Mouse (Mus musculus): ENCODE results near the gene Sez6. TPM values are rescaled to one million over a fixed set of nuclear protein-coding genes. Genes with fewer than 3 reads are reported as not detected.

The Sez6 gene
- polyA plus RNA-seq, 1 experiment: 71.0 TPM

- Histone ChIP-seq H3K27ac (ENCODE audit: insufficient read depth, low read length) (no peak overlapping the region), H3K27me3 (ENCODE audit: control insufficient read depth, insufficient read depth, low read length) (no peaks in the 10 kb centered on the region), H3K4me3 (replicated peaks; ENCODE audit: insufficient read depth, low read depth, low read length) (no peak overlapping the region), H3K4me1 (ENCODE audit: control insufficient read depth, insufficient read depth, low read length) (no peaks in the 10 kb centered on the region; the same call in 1 of the 2 replicates)
- no peak for DNase-seq
- WGBS: 80% methylated on average over 8 of the region's 8 CpGs
- no peak for TF ChIP-seq CTCF (IDR thresholded peaks at IDR 0.05; ENCODE audit: borderline replicate concordance, insufficient read depth, low read depth, low read length)
- TF ChIP-seq POLR2A (IDR thresholded peaks at IDR 0.05; ENCODE audit: borderline replicate concordance, insufficient read depth, low read length): no peak
These were observed 48.7 kb downstream of the Sez6 start for GRCm38 (mm10) chr11:77979221-77979809.

- peak; percentile 54 to 55 for DNase-seq
- 35% methylated on average over 11 of the region's 11 CpGs for WGBS
- TF ChIP-seq POLR2A (IDR thresholded peaks at IDR 0.05; ENCODE audit: borderline replicate concordance, insufficient read depth, low read length) (no peak), CTCF (IDR thresholded peaks at IDR 0.05; ENCODE audit: borderline replicate concordance, insufficient read depth, low read depth, low read length) (peak; percentile 30; the same call in 1 of the 2 replicates)
These were observed 49.9 kb downstream of the Sez6 start for GRCm38 (mm10) chr11:77980281-77981204.

GRCm38 (mm10) chr11:77981609-77982440, 51.2 kb downstream of the Sez6 start:
- Histone ChIP-seq H3K27ac (ENCODE audit: insufficient read depth, low read length) (peak overlapping the region; percentile 95), H3K27me3 (ENCODE audit: control insufficient read depth, insufficient read depth, low read length) (no peaks in the 10 kb centered on the region), H3K4me3 (replicated peaks; ENCODE audit: insufficient read depth, low read depth, low read length) (peak overlapping the region; percentile 88), H3K4me1 (ENCODE audit: control insufficient read depth, insufficient read depth, low read length) (no peaks in the 10 kb centered on the region; the same call in 1 of the 2 replicates)
- TF ChIP-seq CTCF (IDR thresholded peaks at IDR 0.05; ENCODE audit: borderline replicate concordance, insufficient read depth, low read depth, low read length): no peak
- TF ChIP-seq POLR2A (IDR thresholded peaks at IDR 0.05; ENCODE audit: borderline replicate concordance, insufficient read depth, low read length): peak; percentile 48; the same call in 1 of the 2 replicates
- under 1% methylated on average over 29 of the region's 29 CpGs for WGBS
- peak; percentile 94 to 99 for DNase-seq

More at GRCm38 (mm10) chr11:77980281-77981204, 49.9 kb downstream of the Sez6 start:
- Histone ChIP-seq H3K4me1 (ENCODE audit: control insufficient read depth, insufficient read depth, low read length) (no peaks in the 10 kb centered on the region; the same call in 1 of the 2 replicates), H3K4me3 (replicated peaks; ENCODE audit: insufficient read depth, low read depth, low read length) (no peak overlapping the region), H3K27ac (ENCODE audit: insufficient read depth, low read length) (no peak overlapping the region), H3K27me3 (ENCODE audit: control insufficient read depth, insufficient read depth, low read length) (no peaks in the 10 kb centered on the region)

- peak; percentile 100 for DNase-seq
- no peaks in the 10 kb centered on the region for H3K27me3 ChIP-seq (ENCODE audit: control insufficient read depth, insufficient read depth, low read length)
- H3K4me3 ChIP-seq (replicated peaks; ENCODE audit: insufficient read depth, low read depth, low read length): peak within 1 kb of the TSS; percentile 97
- H3K27ac ChIP-seq (ENCODE audit: insufficient read depth, low read length): peak within 1 kb of the TSS; percentile 95
- WGBS: under 1% methylated on average over 62 of the region's 62 CpGs
- TF ChIP-seq CTCF (IDR thresholded peaks at IDR 0.05; ENCODE audit: borderline replicate concordance, insufficient read depth, low read depth, low read length) (no peak), POLR2A (IDR thresholded peaks at IDR 0.05; ENCODE audit: borderline replicate concordance, insufficient read depth, low read length) (peak; percentile 60; the same call in 1 of the 2 replicates)
- no peaks in the 10 kb centered on the region; the same call in 1 of the 2 replicates for H3K4me1 ChIP-seq (ENCODE audit: control insufficient read depth, insufficient read depth, low read length)
These were observed 51.9 kb downstream of the Sez6 start, which contains the start of gene Phf12 for GRCm38 (mm10) chr11:77982441-77982905. Gene Phf12 (plus strand): TSS chr11:77982754.

GRCm38 (mm10) chr11:77983191-77983936, 52.8 kb downstream of the Sez6 start:
- H3K27ac ChIP-seq (ENCODE audit: insufficient read depth, low read length): peak overlapping the region; percentile 14; the same call in 1 of the 2 replicates
- TF ChIP-seq CTCF (IDR thresholded peaks at IDR 0.05; ENCODE audit: borderline replicate concordance, insufficient read depth, low read depth, low read length): no peak
- no peak for TF ChIP-seq POLR2A (IDR thresholded peaks at IDR 0.05; ENCODE audit: borderline replicate concordance, insufficient read depth, low read length)
- no peaks in the 10 kb centered on the region; the same call in 1 of the 2 replicates for H3K4me1 ChIP-seq (ENCODE audit: control insufficient read depth, insufficient read depth, low read length)
- no peaks in the 10 kb centered on the region for H3K27me3 ChIP-seq (ENCODE audit: control insufficient read depth, insufficient read depth, low read length)
- 1% methylated on average over 32 of the region's 32 CpGs for WGBS
- H3K4me3 ChIP-seq (replicated peaks; ENCODE audit: insufficient read depth, low read depth, low read length): peak overlapping the region; percentile 97
- peak; percentile 52 to 61 for DNase-seq

GRCm38 (mm10) chr11:77983937-77984835, 53.6 kb downstream of the Sez6 start:
- WGBS: under 1% methylated on average over 55 of the region's 63 CpGs
- Histone ChIP-seq H3K27ac (ENCODE audit: insufficient read depth, low read length) (peak overlapping the region; percentile 89), H3K4me1 (ENCODE audit: control insufficient read depth, insufficient read depth, low read length) (peaks cover 7% of the 10 kb centered on the region; the same call in 1 of the 2 replicates), H3K27me3 (ENCODE audit: control insufficient read depth, insufficient read depth, low read length) (no peaks in the 10 kb centered on the region), H3K4me3 (replicated peaks; ENCODE audit: insufficient read depth, low read depth, low read length) (peak overlapping the region; percentile 97)
- peak; percentile 71 to 76 for DNase-seq
- peak; percentile 57; the same call in 1 of the 2 replicates for TF ChIP-seq POLR2A (IDR thresholded peaks at IDR 0.05; ENCODE audit: borderline replicate concordance, insufficient read depth, low read length)
- TF ChIP-seq CTCF (IDR thresholded peaks at IDR 0.05; ENCODE audit: borderline replicate concordance, insufficient read depth, low read depth, low read length): no peak
